Mouse (Mus musculus) kidney, embryonic 14.5 days (tissue): Measurements from ENCODE around the gene Socs7. TPM values are rescaled to one million over a fixed set of nuclear protein-coding genes. Genes with fewer than 3 reads are reported as not detected.

Experiments used
- ATAC-seq: fragments of 200-750 bp; cut with Nextera tagmentation; 2 replicates; pipeline ENCODE4 v1.8.0; 2017; ENCODE audit warnings: moderate number of reproducible peaks, mild to moderate bottlenecking, moderate TSS enrichment, moderate library complexity; ENCODE audit not compliant: low FRiP score, low TSS enrichment
- H3K27ac ChIP-seq: fragments of 300-500 bp; sonication (generic); 2 replicates; pipeline ENCODE4 v1.5.1; 2014; ENCODE audit warnings: low read depth, mild to moderate bottlenecking, low read length, moderate library complexity, mixed read lengths
- H3K27me3 ChIP-seq: fragments of 300-500 bp; sonication (generic); 2 replicates; pipeline ENCODE4 v1.6.1; 2014; ENCODE audit warnings: mild to moderate bottlenecking, low read length; ENCODE audit not compliant: control insufficient read depth, insufficient read depth
- H3K36me3 ChIP-seq: fragments of 300-500 bp; sonication (generic); 2 replicates; pipeline ENCODE4 v1.6.1; 2014; ENCODE audit warnings: low read length, mixed read lengths; ENCODE audit not compliant: control insufficient read depth, insufficient read depth
- H3K4me1 ChIP-seq: fragments of 300-500 bp; sonication (generic); 2 replicates; pipeline ENCODE4 v1.6.1; 2014; ENCODE audit warnings: low read length, mixed read lengths; ENCODE audit not compliant: control insufficient read depth, insufficient read depth
- H3K4me2 ChIP-seq: fragments of 300-500 bp; sonication (generic); replicated peaks from 2 replicates; pipeline ENCODE4 v1.6.1; 2014; ENCODE audit warnings: low read depth, mild to moderate bottlenecking, low read length
- H3K4me3 ChIP-seq: fragments of 300-500 bp; sonication (generic); 2 replicates; pipeline ENCODE4 v1.5.1; 2014; ENCODE audit warnings: mild to moderate bottlenecking, low read length
- H3K9ac ChIP-seq: fragments of 300-500 bp; sonication (generic); 2 replicates; pipeline ENCODE4 v1.6.1; 2014; ENCODE audit warnings: low read depth, mild to moderate bottlenecking, low read length, moderate library complexity
- H3K9me3 ChIP-seq: fragments of 300-500 bp; sonication (generic); 2 replicates; pipeline ENCODE4 v1.6.1; 2016; ENCODE audit warnings: low read length; ENCODE audit not compliant: control insufficient read depth
- WGBS: fragments of 180-500 bp; shearing (Covaris S2); extraction: QIAGEN DNeasy Blood & Tissue Kit; methylation state at CpG from one replicate; pipeline ENCODE4 v1.1.7; 2014; 5-methylcytosine and 5-hydroxymethylcytosine counted together
- polyA plus RNA-seq: library from polyadenylated mRNA; unstranded; fragments of >200 nt; fragmentation: Nextera tagmentation; extraction: Ambion mirVana; gene quantifications from 2 replicates; pipeline ENCODE4 v1.2.1, GENCODE M21; 2014

Gene Socs7
- polyA plus RNA-seq, 1 experiment from 2014 or later = 2.5 TPM

- 4% methylated on average over 47 of the region's 49 CpGs for WGBS
- H3K36me3 ChIP-seq = no peaks in the 10 kb centered on the region
- peak overlapping the region; percentile 80 for H3K27ac ChIP-seq
- ATAC-seq = peak; percentile 56
- H3K4me2 ChIP-seq = peak overlapping the region; percentile 89
- H3K9ac ChIP-seq = peak overlapping the region; percentile 85
- peaks cover 26% of the 10 kb centered on the region for H3K4me1 ChIP-seq
- H3K27me3 ChIP-seq = no peaks in the 10 kb centered on the region
- no peaks in the 10 kb centered on the region for H3K9me3 ChIP-seq
- H3K4me3 ChIP-seq = peak overlapping the region; percentile 81
These were observed 53.6 kb downstream of the Socs7 start for GRCm38 (mm10) chr11:97415712-97416636.

DNA sequence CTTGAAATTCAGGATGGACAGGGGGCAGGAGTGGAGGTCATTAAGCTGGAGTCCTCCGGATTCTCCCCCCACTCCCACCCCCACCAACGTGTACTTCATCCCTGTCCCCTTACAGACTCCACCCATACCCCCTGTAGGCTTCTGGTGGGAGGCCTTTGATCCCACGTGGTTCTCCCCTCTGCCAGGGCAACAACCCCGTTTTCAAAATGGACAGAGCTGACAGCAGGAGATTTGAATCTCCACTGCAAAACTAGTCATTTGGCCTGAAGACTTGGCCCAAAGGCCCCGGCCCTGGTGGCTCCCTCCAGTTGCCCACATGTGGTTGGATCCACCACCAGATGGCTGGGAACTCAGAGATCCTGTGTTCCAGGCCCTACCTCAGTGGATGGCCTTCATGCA is 54.3 kb downstream of the Socs7 start:
- Histone ChIP-seq H3K27ac (no peak overlapping the region), H3K4me2 (peak overlapping the region; percentile 89), H3K4me3 (peak overlapping the region; percentile 81), H3K4me1 (peaks cover 26% of the 10 kb centered on the region), H3K9me3 (no peaks in the 10 kb centered on the region), H3K36me3 (no peaks in the 10 kb centered on the region), H3K9ac (no peak overlapping the region), H3K27me3 (no peaks in the 10 kb centered on the region)
- WGBS = 9% methylated on average over 5 of the region's 5 CpGs
- no peak for ATAC-seq

GRCm38 (mm10) chr11:97418834-97419539 is 56.6 kb downstream of the Socs7 start:
- Histone ChIP-seq H3K4me3 (no peak overlapping the region), H3K9ac (no peak overlapping the region), H3K27ac (no peak overlapping the region), H3K27me3 (no peaks in the 10 kb centered on the region), H3K9me3 (no peaks in the 10 kb centered on the region), H3K4me1 (peaks cover 13% of the 10 kb centered on the region; the same call in 1 of the 2 replicates), H3K36me3 (no peaks in the 10 kb centered on the region), H3K4me2 (no peak overlapping the region)
- no peak for ATAC-seq
- 83% methylated on average over 14 of the region's 14 CpGs for WGBS

DNA sequence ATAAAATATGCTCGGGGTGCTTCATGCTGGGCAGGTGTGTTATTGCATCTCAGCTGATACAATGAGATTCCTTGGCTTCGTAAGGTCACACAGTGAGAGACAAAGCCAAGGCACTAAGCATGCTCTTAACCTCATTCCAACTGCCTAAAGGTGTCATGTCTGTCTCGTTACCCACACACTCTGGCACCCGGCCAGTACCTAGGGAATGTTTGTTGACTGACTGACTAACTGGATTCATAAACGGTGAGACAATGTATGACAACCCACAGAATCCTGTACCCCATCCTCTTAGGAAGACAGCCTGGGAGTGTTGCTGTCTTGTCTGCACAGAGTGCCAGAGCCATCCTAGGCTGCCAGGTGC is 57.2 kb downstream of the Socs7 start:
- peaks cover 18% of the 10 kb centered on the region; the same call in 1 of the 2 replicates for H3K4me1 ChIP-seq
- WGBS = 74% methylated on average over 5 of the region's 5 CpGs
- H3K36me3 ChIP-seq = no peaks in the 10 kb centered on the region
- ATAC-seq = no peak
- no peak overlapping the region for H3K9ac ChIP-seq
- H3K27me3 ChIP-seq = no peaks in the 10 kb centered on the region
- H3K4me3 ChIP-seq = no peak overlapping the region
- H3K4me2 ChIP-seq = no peak overlapping the region
- H3K9me3 ChIP-seq = no peaks in the 10 kb centered on the region
- no peak overlapping the region for H3K27ac ChIP-seq

GRCm38 (mm10) chr11:97422507-97422906 is 60.2 kb downstream of the Socs7 start:
- H3K27me3 ChIP-seq = no peaks in the 10 kb centered on the region
- no peaks in the 10 kb centered on the region for H3K9me3 ChIP-seq
- H3K27ac ChIP-seq = no peak overlapping the region
- no peaks in the 10 kb centered on the region for H3K36me3 ChIP-seq
- no peak overlapping the region for H3K9ac ChIP-seq
- ATAC-seq = no peak
- WGBS = 64% methylated on average over 4 of the region's 4 CpGs
- H3K4me3 ChIP-seq = no peak overlapping the region
- peaks cover 7% of the 10 kb centered on the region for H3K4me1 ChIP-seq
- H3K4me2 ChIP-seq = no peak overlapping the region

DNA sequence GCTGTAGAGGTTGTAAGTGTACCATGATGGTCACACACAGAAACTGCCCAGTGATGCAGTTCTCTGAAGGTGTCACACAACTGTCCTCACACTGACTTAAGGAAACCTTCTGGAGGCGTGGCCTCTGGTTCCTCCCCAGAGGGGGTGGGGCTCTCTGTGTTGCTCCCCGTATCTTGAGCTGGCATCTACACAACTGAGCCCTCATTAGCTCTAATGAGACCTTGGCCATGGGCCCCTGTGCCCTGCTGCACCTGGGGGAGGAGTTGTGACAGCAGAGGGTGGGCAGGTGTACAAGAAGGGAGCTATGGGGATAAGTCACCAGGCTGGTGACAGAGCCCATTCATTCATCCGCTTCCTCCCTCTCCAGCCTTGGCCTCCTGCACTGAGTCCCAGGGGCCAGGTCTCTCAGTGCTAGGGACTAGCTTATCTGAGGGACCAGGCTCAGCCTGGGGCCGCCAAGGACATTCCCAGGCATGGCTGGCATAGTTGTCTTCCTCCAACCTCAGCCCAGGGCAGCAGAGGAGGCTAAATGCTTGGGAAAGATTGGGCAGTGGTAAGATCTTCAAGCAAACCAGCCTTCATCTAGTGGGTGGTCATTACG is 61.8 kb downstream of the Socs7 start:
- Histone ChIP-seq H3K4me2 (no peak overlapping the region), H3K27me3 (no peaks in the 10 kb centered on the region), H3K9me3 (no peaks in the 10 kb centered on the region), H3K4me3 (no peak overlapping the region), H3K36me3 (no peaks in the 10 kb centered on the region), H3K27ac (no peak overlapping the region), H3K9ac (no peak overlapping the region), H3K4me1 (peaks cover 19% of the 10 kb centered on the region)
- WGBS = 58% methylated on average over 5 of the region's 5 CpGs
- no peak for ATAC-seq

- Histone ChIP-seq H3K4me1 (peaks cover 19% of the 10 kb centered on the region), H3K4me2 (no peak overlapping the region), H3K9me3 (no peaks in the 10 kb centered on the region), H3K27me3 (no peaks in the 10 kb centered on the region), H3K9ac (no peak overlapping the region), H3K36me3 (no peaks in the 10 kb centered on the region), H3K27ac (no peak overlapping the region), H3K4me3 (no peak overlapping the region)
- WGBS = 66% methylated on average over 3 of the region's 3 CpGs
- no peak for ATAC-seq
These were observed 62.5 kb downstream of the Socs7 start for GRCm38 (mm10) chr11:97424802-97425201.

- peak; percentile 80 for ATAC-seq
These were observed 65.7 kb downstream of the Socs7 start for GRCm38 (mm10) chr11:97427794-97428725.

More at GRCm38 (mm10) chr11:97427794-97428725, 65.7 kb downstream of the Socs7 start:
- peaks cover 19% of the 10 kb centered on the region for H3K4me1 ChIP-seq
- 2% methylated on average over 32 of the region's 32 CpGs for WGBS
- no peaks in the 10 kb centered on the region; the same call in 1 of the 2 replicates for H3K36me3 ChIP-seq
- H3K9me3 ChIP-seq = no peaks in the 10 kb centered on the region
- H3K4me3 ChIP-seq = peak overlapping the region; percentile 24
- H3K4me2 ChIP-seq = peak overlapping the region; percentile 44
- H3K27me3 ChIP-seq = no peaks in the 10 kb centered on the region
- H3K9ac ChIP-seq = peak overlapping the region; percentile 25
- no peak overlapping the region for H3K27ac ChIP-seq
